Mouse (Mus musculus) neural tube, embryonic 13.5 days (tissue): ENCODE measurements around the gene Cic. TPM values are rescaled to one million over a fixed set of nuclear protein-coding genes. Genes with fewer than 3 reads are reported as not detected.
A peak's percentile ranks its signal among the peaks of the same experiment; 100 is the strongest.

Experiments
- ATAC-seq: fragments of 200-750 bp; cut with Nextera tagmentation; 2 replicates; pipeline ENCODE4 v1.8.0; 2017; ENCODE audit warnings: low read depth, mild to moderate bottlenecking, moderate TSS enrichment, moderate library complexity
- H3K27ac ChIP-seq: fragments of 300-500 bp; sonication (generic); replicated peaks from 2 replicates; pipeline ENCODE4 v1.5.1; 2015; ENCODE audit warnings: moderate library complexity, mild to moderate bottlenecking, inconsistent platforms
- H3K27me3 ChIP-seq: fragments of 300-500 bp; sonication (generic); 2 replicates; pipeline ENCODE4 v1.6.1; 2015; ENCODE audit warnings: mild to moderate bottlenecking, inconsistent platforms
- H3K36me3 ChIP-seq: fragments of 300-500 bp; sonication (generic); 2 replicates; pipeline ENCODE4 v1.6.1; 2015; ENCODE audit warnings: mild to moderate bottlenecking, inconsistent platforms
- H3K4me1 ChIP-seq: fragments of 300-500 bp; sonication (generic); replicated peaks from 2 replicates; pipeline ENCODE4 v1.6.1; 2015; ENCODE audit warnings: inconsistent platforms
- H3K4me2 ChIP-seq: fragments of 300-500 bp; sonication (generic); 2 replicates; pipeline ENCODE4 v1.6.1; 2015; ENCODE audit warnings: inconsistent platforms, mild to moderate bottlenecking, moderate library complexity
- H3K4me3 ChIP-seq: fragments of 300-500 bp; sonication (generic); 2 replicates; pipeline ENCODE4 v1.5.1; 2015; ENCODE audit warnings: mild to moderate bottlenecking, inconsistent platforms
- H3K9ac ChIP-seq: fragments of 300-500 bp; sonication (generic); 2 replicates; pipeline ENCODE4 v1.6.1; 2015; ENCODE audit warnings: moderate library complexity, mild to moderate bottlenecking, inconsistent platforms
- H3K9me3 ChIP-seq: fragments of 300-500 bp; sonication (generic); 2 replicates; pipeline ENCODE4 v1.6.1; 2016; ENCODE audit warnings: inconsistent platforms
- WGBS: fragments of 180-500 bp; shearing (Covaris S2); methylation state at CpG from one replicate; pipeline ENCODE4 v1.1.7; 2015; 5-methylcytosine and 5-hydroxymethylcytosine counted together
- polyA plus RNA-seq: library from polyadenylated mRNA; unstranded; fragments of >200 nt; fragmentation: Nextera tagmentation; extraction: Ambion mirVana; gene quantifications from 2 replicates; pipeline ENCODE4 v1.2.1, GENCODE M21; 2015

The Cic gene
- polyA plus RNA-seq, 1 experiment from 2014 or later = 40.2 TPM

GRCm38 (mm10) chr7:25282731-25283211 is 15.3 kb downstream of the Cic start:
- Histone ChIP-seq H3K4me2 (peak overlapping the region; percentile 81), H3K27ac (peak overlapping the region; percentile 100), H3K36me3 (peaks cover 32% of the 10 kb centered on the region), H3K4me3 (peak overlapping the region; percentile 85), H3K9ac (peak overlapping the region; percentile 89), H3K4me1 (peaks cover 62% of the 10 kb centered on the region), H3K9me3 (no peaks in the 10 kb centered on the region), H3K27me3 (no peaks in the 10 kb centered on the region)
- 1% methylated on average over 34 of the region's 36 CpGs for WGBS
- no peak for ATAC-seq

GRCm38 (mm10) chr7:25283637-25284036 is 16.1 kb downstream of the Cic start:
- H3K4me3 ChIP-seq = peak overlapping the region; percentile 85
- peak overlapping the region; percentile 89 for H3K9ac ChIP-seq
- H3K4me2 ChIP-seq = peak overlapping the region; percentile 81
- no peaks in the 10 kb centered on the region for H3K9me3 ChIP-seq
- 30% methylated on average over 5 of the region's 5 CpGs for WGBS
- no peaks in the 10 kb centered on the region for H3K27me3 ChIP-seq
- peaks cover 41% of the 10 kb centered on the region for H3K36me3 ChIP-seq
- ATAC-seq = no peak
- H3K27ac ChIP-seq = peak overlapping the region; percentile 100
- peaks cover 58% of the 10 kb centered on the region for H3K4me1 ChIP-seq

GRCm38 (mm10) chr7:25284171-25284570 is 16.7 kb downstream of the Cic start:
- Histone ChIP-seq H3K4me1 (peaks cover 58% of the 10 kb centered on the region), H3K36me3 (peaks cover 46% of the 10 kb centered on the region), H3K4me3 (peak overlapping the region; percentile 85), H3K9ac (peak overlapping the region; percentile 89), H3K4me2 (peak overlapping the region; percentile 81), H3K9me3 (no peaks in the 10 kb centered on the region), H3K27ac (peak overlapping the region; percentile 100), H3K27me3 (no peaks in the 10 kb centered on the region)
- WGBS = 64% methylated on average over 2 of the region's 2 CpGs
- no peak for ATAC-seq

GRCm38 (mm10) chr7:25284766-25285165 is 17.3 kb downstream of the Cic start:
- Histone ChIP-seq H3K4me2 (peak overlapping the region; percentile 81), H3K27ac (0 out of 2 replicates have a peak overlapping the region, but pooled peaks have one; percentile 4), H3K36me3 (peaks cover 52% of the 10 kb centered on the region), H3K4me3 (peak overlapping the region; percentile 85), H3K4me1 (peaks cover 52% of the 10 kb centered on the region), H3K9ac (peak overlapping the region; percentile 89), H3K27me3 (no peaks in the 10 kb centered on the region), H3K9me3 (no peaks in the 10 kb centered on the region)
- 66% methylated on average over 5 of the region's 5 CpGs for WGBS
- ATAC-seq = no peak

- H3K27me3 ChIP-seq = no peaks in the 10 kb centered on the region
- H3K36me3 ChIP-seq = peaks cover 61% of the 10 kb centered on the region
- peaks cover 47% of the 10 kb centered on the region for H3K4me1 ChIP-seq
- H3K9me3 ChIP-seq = no peaks in the 10 kb centered on the region
- 86% methylated on average over 20 of the region's 20 CpGs for WGBS
- H3K4me2 ChIP-seq = no peak overlapping the region
- ATAC-seq = no peak
- H3K4me3 ChIP-seq = no peak overlapping the region
- H3K9ac ChIP-seq = no peak overlapping the region
- no peak overlapping the region for H3K27ac ChIP-seq
These were observed 18.2 kb downstream of the Cic start for GRCm38 (mm10) chr7:25285511-25286238.

- Histone ChIP-seq H3K4me1 (peaks cover 46% of the 10 kb centered on the region), H3K27ac (no peak overlapping the region), H3K9me3 (no peaks in the 10 kb centered on the region), H3K9ac (no peak overlapping the region), H3K27me3 (no peaks in the 10 kb centered on the region), H3K4me2 (no peak overlapping the region), H3K4me3 (no peak overlapping the region), H3K36me3 (peaks cover 74% of the 10 kb centered on the region)
- 86% methylated on average over 8 of the region's 8 CpGs for WGBS
- ATAC-seq = no peak
These were observed 19.5 kb downstream of the Cic start for GRCm38 (mm10) chr7:25286989-25287388.

GRCm38 (mm10) chr7:25288011-25288410 is 20.5 kb downstream of the Cic start:
- no peaks in the 10 kb centered on the region for H3K27me3 ChIP-seq
- H3K4me3 ChIP-seq = no peak overlapping the region
- WGBS = 95% methylated on average over 12 of the region's 12 CpGs
- H3K36me3 ChIP-seq = peaks cover 84% of the 10 kb centered on the region
- no peak overlapping the region for H3K9ac ChIP-seq
- H3K27ac ChIP-seq = no peak overlapping the region
- no peaks in the 10 kb centered on the region for H3K9me3 ChIP-seq
- no peak for ATAC-seq
- no peak overlapping the region for H3K4me2 ChIP-seq
- H3K4me1 ChIP-seq = peaks cover 48% of the 10 kb centered on the region

GRCm38 (mm10) chr7:25288721-25289120 is 21.2 kb downstream of the Cic start:
- Histone ChIP-seq H3K4me2 (no peak overlapping the region), H3K27me3 (no peaks in the 10 kb centered on the region), H3K27ac (no peak overlapping the region), H3K4me1 (peaks cover 41% of the 10 kb centered on the region), H3K4me3 (no peak overlapping the region), H3K9me3 (no peaks in the 10 kb centered on the region), H3K9ac (no peak overlapping the region), H3K36me3 (peaks cover 91% of the 10 kb centered on the region)
- WGBS = 86% methylated on average over 3 of the region's 3 CpGs
- no peak for ATAC-seq

- 93% methylated on average over 3 of the region's 3 CpGs for WGBS
- Histone ChIP-seq H3K27me3 (no peaks in the 10 kb centered on the region), H3K4me1 (peaks cover 30% of the 10 kb centered on the region), H3K4me3 (no peak overlapping the region), H3K9me3 (no peaks in the 10 kb centered on the region), H3K9ac (no peak overlapping the region), H3K27ac (no peak overlapping the region), H3K4me2 (no peak overlapping the region), H3K36me3 (peaks cover 100% of the 10 kb centered on the region)
- ATAC-seq = no peak
These were observed 22.4 kb downstream of the Cic start for GRCm38 (mm10) chr7:25289925-25290324.

- Histone ChIP-seq H3K4me2 (no peak overlapping the region), H3K9ac (no peak overlapping the region), H3K4me1 (peaks cover 30% of the 10 kb centered on the region), H3K27ac (no peak overlapping the region), H3K9me3 (no peaks in the 10 kb centered on the region), H3K36me3 (peaks cover 100% of the 10 kb centered on the region), H3K27me3 (no peaks in the 10 kb centered on the region), H3K4me3 (no peak overlapping the region)
- 91% methylated on average over 1 of the region's 1 CpGs for WGBS
- no peak for ATAC-seq
These were observed 23.0 kb downstream of the Cic start for GRCm38 (mm10) chr7:25290463-25290862.

- H3K9ac ChIP-seq = no peak overlapping the region
- H3K9me3 ChIP-seq = no peaks in the 10 kb centered on the region
- peaks cover 100% of the 10 kb centered on the region for H3K36me3 ChIP-seq
- H3K27me3 ChIP-seq = no peaks in the 10 kb centered on the region
- H3K4me1 ChIP-seq = peaks cover 30% of the 10 kb centered on the region
- peak overlapping the region; percentile 54 for H3K27ac ChIP-seq
- WGBS = 97% methylated on average over 2 of the region's 2 CpGs
- no peak overlapping the region for H3K4me3 ChIP-seq
- ATAC-seq = no peak
- H3K4me2 ChIP-seq = no peak overlapping the region
These were observed 23.4 kb downstream of the Cic start for GRCm38 (mm10) chr7:25290911-25291310.

- Histone ChIP-seq H3K9ac (peak overlapping the region; percentile 17; the same call in 1 of the 2 replicates), H3K4me2 (no peak overlapping the region), H3K9me3 (no peaks in the 10 kb centered on the region), H3K36me3 (peaks cover 89% of the 10 kb centered on the region), H3K4me3 (no peak overlapping the region), H3K4me1 (peaks cover 40% of the 10 kb centered on the region), H3K27ac (0 out of 2 replicates have a peak overlapping the region, but pooled peaks have one; percentile 42), H3K27me3 (no peaks in the 10 kb centered on the region)
- WGBS = 73% methylated on average over 7 of the region's 7 CpGs
- no peak for ATAC-seq
These were observed 24.6 kb downstream of the Cic start for GRCm38 (mm10) chr7:25292107-25292506.
